Mouse (Mus musculus): ENCODE results near the gene Wee1.
"Not testable (repeated sequence)": the region's sequence is repeated elsewhere in the genome, so short reads cannot be mapped to it uniquely, and the experiment has no call there.

Gene Wee1

GRCm38 (mm10) chr7:110122565-110123422 lies 948 bp downstream of the Wee1 start:
- peak; percentile 23 to 34 for DNase-seq (ENCODE audit: low spot score in 2 of 2)

- DNase-seq (ENCODE audit: low spot score in 2 of 2) = no peak
Measured at GRCm38 (mm10) chr7:110123844-110124555, 2.2 kb downstream of the Wee1 start.

GRCm38 (mm10) chr7:110128566-110128965 lies 6.7 kb downstream of the Wee1 start:
- DNase-seq (ENCODE audit: low spot score in 2 of 2) = no peak

- DNase-seq (ENCODE audit: low spot score in 2 of 2) = not testable (repeated sequence)
Measured at GRCm38 (mm10) chr7:110132272-110132671, 10.4 kb downstream of the Wee1 start.

GRCm38 (mm10) chr7:110133988-110134387 lies 12.1 kb downstream of the Wee1 start:
- no peak for DNase-seq (ENCODE audit: low spot score in 2 of 2)

DNA sequence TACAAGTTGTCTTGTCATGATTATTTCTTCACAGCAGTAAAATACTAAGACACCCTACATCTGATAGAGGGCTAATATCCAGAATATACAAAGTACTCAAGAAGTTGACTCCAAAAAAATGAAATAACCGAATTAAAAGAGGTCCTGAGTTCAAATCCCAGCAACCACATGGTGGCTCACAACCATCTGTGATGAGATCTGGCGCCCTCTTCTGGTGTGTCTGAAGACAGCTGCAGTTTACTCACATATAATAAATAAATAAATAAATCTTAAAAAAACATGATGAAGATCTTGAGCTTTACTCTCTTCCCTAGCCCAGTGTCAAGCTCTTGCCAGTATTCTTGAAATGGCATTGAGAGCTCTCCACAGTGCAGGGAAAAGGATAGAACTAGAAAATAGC lies 16.7 kb downstream of the Wee1 start:
- DNase-seq (ENCODE audit: low spot score in 2 of 2) = no peak

GRCm38 (mm10) chr7:110143863-110144262 lies 22.0 kb downstream of the Wee1 start:
- no peak for DNase-seq (ENCODE audit: low spot score in 2 of 2)

- no peak for DNase-seq (ENCODE audit: low spot score in 2 of 2)
Measured at GRCm38 (mm10) chr7:110152891-110153290, 31.0 kb downstream of the Wee1 start.

DNA sequence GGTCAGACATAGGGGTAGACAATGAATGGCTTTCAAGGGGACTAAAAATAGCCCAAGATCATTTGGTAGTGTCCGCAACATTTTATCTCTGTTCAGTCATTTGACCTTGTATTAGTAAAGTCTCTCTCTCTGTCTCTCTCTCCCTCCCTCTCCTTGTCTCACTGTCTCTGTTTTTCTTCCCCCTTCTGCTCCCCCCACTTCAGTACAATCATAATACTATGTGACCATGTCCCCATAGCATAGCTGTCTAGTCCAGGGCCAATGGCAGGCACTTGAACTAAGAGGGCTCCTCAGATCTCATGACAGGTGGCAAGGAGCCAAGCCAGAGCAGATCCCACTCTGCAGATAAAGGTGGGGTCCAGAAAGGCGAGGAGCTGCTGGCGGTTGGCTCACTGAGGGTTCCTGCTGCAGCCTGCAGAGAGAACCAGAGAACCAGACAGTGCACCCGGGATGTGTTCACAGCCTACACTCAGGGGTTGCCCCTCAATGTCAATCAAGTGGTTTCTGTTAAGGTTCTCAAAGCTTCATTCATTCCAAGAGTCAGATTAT lies 34.9 kb downstream of the Wee1 start:
- DNase-seq (ENCODE audit: low spot score in 2 of 2) = no peak

DNA sequence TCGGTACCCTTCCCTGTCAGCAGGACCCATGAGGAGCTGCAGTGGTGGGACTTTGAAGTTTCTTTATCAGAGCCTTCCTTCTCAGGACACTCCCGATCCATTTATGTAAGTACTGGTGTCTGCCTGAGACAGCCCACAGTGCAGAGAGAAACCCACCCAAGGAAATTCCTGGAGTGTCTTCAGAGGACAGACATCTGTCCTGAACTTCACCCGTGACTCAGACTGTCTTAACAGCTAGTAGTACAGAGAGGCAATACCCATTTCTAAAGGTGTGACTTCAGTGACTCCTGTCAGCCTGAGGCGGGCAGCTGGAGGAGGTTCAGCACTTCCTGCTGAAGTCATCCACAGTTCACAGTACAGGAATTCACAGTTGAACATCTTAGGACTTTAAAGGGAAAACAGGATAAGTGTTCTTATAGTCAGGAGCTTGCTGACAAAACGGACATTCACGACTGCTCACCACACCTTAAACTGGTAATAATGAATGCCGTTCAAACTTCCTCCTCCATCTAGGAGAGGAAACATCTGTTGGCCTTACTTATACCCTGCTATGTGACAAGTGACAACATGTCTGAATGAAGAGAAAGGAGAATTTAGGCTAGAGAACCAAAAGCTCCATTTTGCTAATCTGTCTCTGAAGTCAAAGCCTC lies 35.5 kb downstream of the Wee1 start:
- no peak for DNase-seq (ENCODE audit: low spot score in 2 of 2)

DNA sequence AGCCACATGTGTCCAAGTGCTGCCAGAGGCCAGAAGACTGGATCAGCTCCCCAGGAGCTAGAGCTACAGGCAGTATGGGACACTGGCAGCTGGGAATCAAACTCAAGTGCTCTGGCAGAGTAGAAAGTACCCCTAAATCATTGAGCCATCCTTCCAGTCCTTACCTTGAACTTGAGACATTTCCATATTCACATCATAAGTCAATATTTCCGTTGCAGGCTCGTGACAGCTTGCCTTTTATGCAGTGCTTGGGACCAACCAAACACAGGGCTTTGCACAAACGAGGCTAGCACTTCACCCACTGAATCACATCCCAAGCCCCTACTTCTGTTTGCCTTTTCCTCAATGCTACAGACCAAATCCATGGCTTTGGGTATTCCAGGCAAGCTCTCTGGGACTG lies 36.2 kb downstream of the Wee1 start:
- DNase-seq (ENCODE audit: low spot score in 2 of 2) = no peak

- DNase-seq (ENCODE audit: low spot score in 2 of 2) = not testable (repeated sequence)
Measured at GRCm38 (mm10) chr7:110160109-110160508, 38.3 kb downstream of the Wee1 start.

DNA sequence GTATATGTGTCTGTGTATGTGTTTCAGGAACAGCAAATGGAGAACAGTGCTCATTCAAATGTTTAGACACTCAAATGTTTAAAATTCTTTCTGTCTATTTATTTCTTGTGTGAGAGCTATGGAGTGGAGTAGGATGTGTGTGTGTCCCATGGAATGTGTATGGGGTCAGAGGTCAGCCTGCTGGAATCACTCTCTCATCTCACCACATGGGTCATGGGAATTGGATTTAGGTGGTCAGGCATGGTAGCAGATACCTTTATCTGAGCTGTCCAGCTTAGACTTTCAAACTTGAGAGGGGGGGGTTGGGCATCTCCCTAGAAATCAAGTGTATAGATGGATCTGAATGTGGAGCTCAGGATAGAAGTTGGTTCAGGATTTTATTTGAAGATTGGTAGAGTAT lies 38.8 kb downstream of the Wee1 start:
- DNase-seq (ENCODE audit: low spot score in 2 of 2) = no peak

DNA sequence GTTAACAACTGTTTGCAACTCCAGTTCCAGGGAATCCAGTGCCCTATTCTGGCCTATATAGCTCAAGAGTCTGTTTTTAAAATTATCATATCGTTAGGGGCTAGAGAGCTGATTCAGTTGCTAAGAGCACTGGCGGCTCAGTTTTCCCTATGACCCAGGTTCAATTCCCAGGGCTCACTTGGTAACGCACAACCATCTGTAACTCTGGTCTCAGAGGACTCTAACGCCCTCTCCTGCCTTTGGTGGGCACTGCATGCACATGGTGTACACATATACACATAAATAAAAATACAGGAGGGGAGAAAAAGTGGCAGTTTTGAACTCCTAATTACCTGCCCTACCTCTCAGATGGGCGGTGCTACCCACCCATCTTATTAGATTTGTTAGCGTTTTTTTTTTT lies 41.2 kb downstream of the Wee1 start:
- DNase-seq (ENCODE audit: low spot score in 2 of 2) = no peak

DNA sequence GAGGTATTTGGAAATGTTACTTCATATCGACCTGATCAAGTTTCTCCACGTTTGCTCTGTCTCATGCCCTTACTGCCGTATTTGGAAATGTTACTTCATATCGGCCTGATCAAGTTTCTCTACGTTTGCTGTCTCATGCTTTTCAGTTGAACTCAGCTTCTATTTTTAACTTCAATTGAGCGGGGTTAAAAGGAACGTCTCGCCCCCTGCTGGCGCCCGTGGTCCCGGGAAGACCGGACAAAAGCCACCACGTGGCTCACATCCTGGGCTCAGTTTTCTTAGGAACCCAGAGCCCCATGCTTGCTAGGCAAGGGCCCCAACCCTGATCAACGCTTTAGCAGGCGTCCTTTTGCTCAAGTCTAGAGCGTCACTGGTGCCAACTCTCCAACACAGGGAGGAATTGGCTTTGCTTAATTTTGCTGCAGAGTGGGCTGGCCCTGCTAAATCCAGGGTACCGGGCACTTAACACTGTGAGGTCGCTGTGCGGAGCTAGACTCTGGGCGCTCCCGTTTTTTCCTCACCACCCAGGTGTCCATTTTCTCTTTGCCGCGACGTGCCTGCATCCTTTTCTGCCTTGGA lies 42.3 kb downstream of the Wee1 start:
- DNase-seq (ENCODE audit: low spot score in 2 of 2) = peak; percentile 68 to 70

- peak; percentile 78 to 88 for DNase-seq (ENCODE audit: low spot score in 2 of 2)
Measured at GRCm38 (mm10) chr7:110164712-110165122, 42.9 kb downstream of the Wee1 start.

GRCm38 (mm10) chr7:110166233-110166632 lies 44.4 kb downstream of the Wee1 start:
- DNase-seq (ENCODE audit: low spot score in 2 of 2) = no peak

DNA sequence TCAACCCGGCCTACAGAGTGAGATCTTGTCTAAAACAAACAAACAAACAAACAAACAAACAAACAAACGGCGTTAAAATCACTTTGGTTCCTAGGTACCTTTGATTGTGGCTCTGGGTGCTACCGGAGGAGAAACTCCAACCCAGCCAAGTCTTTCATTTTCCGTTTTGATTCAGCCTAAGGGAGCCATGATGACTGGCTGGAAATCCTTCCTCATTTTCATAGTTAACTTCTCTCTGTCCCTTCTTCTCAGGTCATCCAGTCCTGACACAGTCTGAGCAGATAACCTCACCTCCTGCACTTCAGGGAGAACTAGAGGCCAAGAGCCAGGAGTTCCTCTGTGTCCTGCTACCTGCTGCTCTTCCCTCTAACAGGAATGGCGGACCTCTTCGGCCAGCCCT lies 57.4 kb downstream of the Wee1 start:
- DNase-seq (ENCODE audit: low spot score in 2 of 2) = no peak

DNA sequence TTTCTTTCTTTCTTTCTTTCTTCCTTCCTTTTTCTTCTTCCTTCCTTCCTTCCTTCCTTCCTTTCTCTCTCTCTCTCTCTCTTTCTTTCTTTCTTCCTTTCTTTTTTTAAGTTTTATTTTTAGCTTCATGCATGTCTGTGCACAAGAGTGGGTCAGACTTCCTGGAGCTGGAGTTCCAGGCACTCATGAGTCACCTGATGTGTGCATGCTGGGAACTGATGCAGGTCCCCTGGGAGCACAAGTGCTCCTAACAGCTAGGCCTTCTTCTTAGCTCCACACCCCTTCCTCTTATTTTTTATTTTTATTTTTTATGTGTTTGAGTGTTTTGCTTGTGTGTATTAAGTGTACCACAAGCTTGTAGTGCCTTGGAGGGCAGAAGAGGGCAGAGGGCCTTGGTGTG lies 58.8 kb downstream of the Wee1 start:
- DNase-seq (ENCODE audit: low spot score in 2 of 2) = no peak

- no peak for DNase-seq (ENCODE audit: low spot score in 2 of 2)
Measured at GRCm38 (mm10) chr7:110181446-110181845, 59.6 kb downstream of the Wee1 start.

GRCm38 (mm10) chr7:110184608-110185007 lies 62.8 kb downstream of the Wee1 start:
- DNase-seq (ENCODE audit: low spot score in 2 of 2) = no peak

DNA sequence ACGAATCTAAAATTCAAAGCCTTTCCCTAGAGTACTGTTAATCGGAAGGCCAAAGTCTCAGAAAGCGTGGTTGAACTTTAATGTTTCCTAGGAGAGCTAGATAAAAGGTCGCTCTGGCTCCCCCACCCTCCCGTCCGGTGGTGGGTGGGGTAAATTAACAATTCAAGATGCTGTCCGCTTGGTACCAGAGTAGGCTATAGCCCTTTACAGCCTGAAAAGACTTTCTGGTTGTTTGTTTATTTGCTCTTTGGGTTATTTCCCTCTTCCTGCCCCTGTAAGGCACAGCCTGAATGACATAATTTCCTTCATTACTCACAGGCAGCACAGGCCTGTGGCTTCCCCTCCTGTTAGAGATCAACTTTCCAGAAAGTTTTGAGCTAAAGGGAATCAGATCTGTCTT lies 68.1 kb downstream of the Wee1 start:
- DNase-seq (ENCODE audit: low spot score in 2 of 2) = no peak

Data from frontal cortex, postnatal 14 days (tissue).